Mouse (Mus musculus) kidney, postnatal 0 days (tissue): ENCODE measurements around the gene Ptrh1. TPM values are rescaled to one million over a fixed set of nuclear protein-coding genes. Genes with fewer than 3 reads are reported as not detected.

Source experiments
- ATAC-seq: fragments of 200-750 bp; cut with Nextera tagmentation; replicated peaks from 2 replicates; pipeline ENCODE4 v1.8.0; 2017; ENCODE audit warnings: low read depth, moderate number of reproducible peaks, moderate TSS enrichment, moderate library complexity; ENCODE audit not compliant: low FRiP score
- DNase-seq: peaks from one replicate; pipeline ENCODE4 v3.0.0-alpha.2; 2016; ENCODE audit warnings: low spot score
- H3K27ac ChIP-seq: fragments of 300-500 bp; sonication (generic); 2 replicates; pipeline ENCODE4 v1.5.1; 2014; ENCODE audit warnings: mild to moderate bottlenecking
- H3K27me3 ChIP-seq: fragments of 300-500 bp; sonication (generic); 2 replicates; pipeline ENCODE4 v1.6.1; 2014; ENCODE audit warnings: low read length, mixed read lengths; ENCODE audit not compliant: insufficient read depth
- H3K36me3 ChIP-seq: fragments of 300-500 bp; sonication (generic); 2 replicates; pipeline ENCODE4 v1.6.1; 2014; ENCODE audit warnings: low read length, mixed read lengths; ENCODE audit not compliant: insufficient read depth
- H3K4me1 ChIP-seq: fragments of 300-500 bp; sonication (generic); replicated peaks from 2 replicates; pipeline ENCODE4 v1.6.1; 2014; ENCODE audit warnings: antibody characterized with exemption, low read length, mixed read lengths; ENCODE audit not compliant: insufficient read depth
- H3K4me2 ChIP-seq: fragments of 300-500 bp; sonication (generic); 2 replicates; pipeline ENCODE4 v1.6.1; 2014; ENCODE audit warnings: mild to moderate bottlenecking, low read length, moderate library complexity, mixed read lengths
- H3K4me3 ChIP-seq: fragments of 300-500 bp; sonication (generic); replicated peaks from 2 replicates; pipeline ENCODE4 v1.5.1; 2014; ENCODE audit warnings: low read depth, low read length
- H3K9ac ChIP-seq: fragments of 300-500 bp; sonication (generic); 2 replicates; pipeline ENCODE4 v1.6.1; 2014; ENCODE audit warnings: low read depth, low read length
- H3K9me3 ChIP-seq: fragments of 300-500 bp; sonication (generic); replicated peaks from 2 replicates; pipeline ENCODE4 v1.6.1; 2016; ENCODE audit warnings: low read length, inconsistent platforms, mixed read lengths
- CTCF ChIP-seq: IDR thresholded peaks from 2 replicates; pipeline ENCODE4 v1.5.1; 2016; ENCODE audit warnings: antibody characterized with exemption, low read depth, mild to moderate bottlenecking, moderate library complexity
- WGBS: fragments of 180-500 bp; shearing (Covaris S2); extraction: QIAGEN DNeasy Blood & Tissue Kit; methylation state at CpG from one replicate; pipeline ENCODE4 v1.1.7; 2014; 5-methylcytosine and 5-hydroxymethylcytosine counted together
- polyA plus RNA-seq: library from polyadenylated mRNA; unstranded; fragments of >200 nt; fragmentation: Nextera tagmentation; extraction: Ambion mirVana; gene quantifications from 2 replicates; pipeline ENCODE4 v1.2.1, GENCODE M21; 2015

Gene Ptrh1
- polyA plus RNA-seq, 1 experiment from 2014 or later, result 7.0 TPM

DNA sequence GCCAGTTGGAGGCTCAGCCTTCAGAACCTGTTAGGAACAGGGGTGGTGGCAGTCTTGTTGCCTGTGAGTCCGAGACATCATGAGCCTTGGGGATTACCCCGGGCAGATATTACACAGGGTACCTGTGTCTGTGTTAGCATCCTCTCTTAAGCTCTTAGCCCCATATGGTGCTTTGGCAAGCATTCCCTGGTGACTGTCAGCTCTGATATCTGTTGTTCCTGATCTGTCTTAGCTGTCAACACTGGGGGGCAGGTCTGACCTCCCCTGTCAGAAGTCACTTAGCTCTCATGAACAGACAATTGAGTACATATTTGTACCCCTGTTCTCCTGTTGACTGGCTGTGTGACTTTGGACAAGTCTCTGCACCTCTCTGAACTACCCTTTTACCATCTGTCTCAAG lies 16.6 kb upstream of the Ptrh1 start:
- Histone ChIP-seq H3K4me1 (no peaks in the 10 kb centered on the region), H3K4me2 (no peak overlapping the region), H3K36me3 (peaks cover 31% of the 10 kb centered on the region; the same call in 1 of the 2 replicates), H3K9ac (no peak overlapping the region), H3K27me3 (no peaks in the 10 kb centered on the region), H3K27ac (no peak overlapping the region), H3K9me3 (no peaks in the 10 kb centered on the region), H3K4me3 (no peak overlapping the region)
- WGBS, result 94% methylated on average over 2 of the region's 2 CpGs
- ATAC-seq (no peak), DNase-seq (no peak)
- no peak for TF ChIP-seq CTCF

DNA sequence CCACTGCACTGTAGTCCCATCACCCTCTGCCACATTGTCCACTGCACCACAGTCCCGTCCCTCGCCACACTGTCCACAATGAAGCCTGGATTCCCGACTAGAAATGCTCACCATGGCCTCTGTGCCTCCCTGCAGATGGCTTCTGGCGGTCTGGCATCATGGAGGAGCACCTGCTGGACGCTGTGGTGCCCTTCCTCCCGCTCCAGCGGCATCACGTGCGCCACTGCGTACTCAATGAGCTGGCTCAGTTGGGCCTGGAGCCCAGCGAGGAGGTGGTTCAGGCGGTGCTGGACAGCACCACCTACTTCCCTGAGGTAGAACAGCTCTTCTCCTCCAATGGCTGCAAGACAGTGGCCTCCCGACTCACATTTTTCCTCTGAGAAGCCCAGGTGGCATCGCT lies 14.2 kb upstream of the Ptrh1 start:
- no peak for TF ChIP-seq CTCF
- DNase-seq, result no peak
- H3K27ac ChIP-seq, result no peak overlapping the region
- H3K9ac ChIP-seq, result no peak overlapping the region
- no peaks in the 10 kb centered on the region for H3K4me1 ChIP-seq
- no peak overlapping the region for H3K4me2 ChIP-seq
- H3K27me3 ChIP-seq, result no peaks in the 10 kb centered on the region
- H3K36me3 ChIP-seq, result 0 out of 2 replicates have a peak, but pooled peaks cover 21% of the 10 kb centered on the region
- 89% methylated on average over 14 of the region's 14 CpGs for WGBS
- H3K4me3 ChIP-seq, result no peak overlapping the region
- ATAC-seq, result no peak
- no peaks in the 10 kb centered on the region for H3K9me3 ChIP-seq

DNA sequence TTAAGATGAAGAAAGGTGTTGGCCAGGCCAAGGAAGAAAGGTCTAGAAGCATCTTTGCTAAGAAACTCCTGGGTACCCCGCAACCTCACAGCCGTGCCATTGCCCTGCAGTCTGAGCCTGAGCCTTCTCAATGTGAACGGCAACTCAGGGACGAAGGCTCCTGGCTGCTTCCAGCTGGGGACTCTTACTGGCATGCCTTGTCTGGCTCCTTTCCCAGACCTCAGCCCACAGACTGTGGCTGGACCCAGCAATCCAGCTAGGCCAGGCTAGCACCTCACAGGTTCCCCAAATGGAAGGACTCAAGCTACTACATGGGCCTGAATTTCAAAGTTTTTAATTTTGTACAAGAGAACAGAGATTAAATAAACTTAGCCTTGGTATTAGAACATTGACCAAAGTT lies 13.7 kb upstream of the Ptrh1 start:
- TF ChIP-seq CTCF, result no peak
- Histone ChIP-seq H3K4me2 (no peak overlapping the region), H3K27ac (no peak overlapping the region), H3K27me3 (no peaks in the 10 kb centered on the region), H3K36me3 (0 out of 2 replicates have a peak, but pooled peaks cover 21% of the 10 kb centered on the region), H3K9ac (no peak overlapping the region), H3K4me1 (no peaks in the 10 kb centered on the region), H3K9me3 (no peaks in the 10 kb centered on the region), H3K4me3 (no peak overlapping the region)
- 85% methylated on average over 4 of the region's 4 CpGs for WGBS
- ATAC-seq (no peak), DNase-seq (no peak)

DNA sequence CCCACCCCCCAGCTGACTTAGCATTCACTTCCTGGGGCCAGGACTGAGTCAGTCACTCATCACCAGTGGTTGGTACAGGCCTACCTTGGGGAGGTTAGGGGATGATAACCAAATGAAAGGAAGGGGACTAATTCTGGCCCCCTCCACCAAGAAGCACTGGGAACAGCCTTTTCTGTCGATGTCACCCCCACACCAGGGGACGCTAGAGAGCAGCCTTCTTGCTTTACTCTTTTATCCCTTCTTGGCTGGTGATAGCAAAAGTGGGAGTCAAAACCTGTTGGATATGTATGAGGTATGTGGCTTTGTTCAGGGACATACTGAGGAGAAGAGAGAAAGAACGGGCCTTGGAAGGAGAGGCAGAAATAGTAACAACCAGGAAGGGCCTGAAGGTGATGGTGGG lies 12.2 kb upstream of the Ptrh1 start:
- Histone ChIP-seq H3K27ac (no peak overlapping the region), H3K9me3 (no peaks in the 10 kb centered on the region), H3K9ac (no peak overlapping the region), H3K4me1 (no peaks in the 10 kb centered on the region), H3K4me2 (no peak overlapping the region), H3K27me3 (no peaks in the 10 kb centered on the region), H3K36me3 (0 out of 2 replicates have a peak, but pooled peaks cover 21% of the 10 kb centered on the region), H3K4me3 (no peak overlapping the region)
- DNase-seq (no peak), ATAC-seq (no peak)
- 87% methylated on average over 3 of the region's 3 CpGs for WGBS
- peak; percentile 28; the same call in 1 of the 2 replicates for TF ChIP-seq CTCF

DNA sequence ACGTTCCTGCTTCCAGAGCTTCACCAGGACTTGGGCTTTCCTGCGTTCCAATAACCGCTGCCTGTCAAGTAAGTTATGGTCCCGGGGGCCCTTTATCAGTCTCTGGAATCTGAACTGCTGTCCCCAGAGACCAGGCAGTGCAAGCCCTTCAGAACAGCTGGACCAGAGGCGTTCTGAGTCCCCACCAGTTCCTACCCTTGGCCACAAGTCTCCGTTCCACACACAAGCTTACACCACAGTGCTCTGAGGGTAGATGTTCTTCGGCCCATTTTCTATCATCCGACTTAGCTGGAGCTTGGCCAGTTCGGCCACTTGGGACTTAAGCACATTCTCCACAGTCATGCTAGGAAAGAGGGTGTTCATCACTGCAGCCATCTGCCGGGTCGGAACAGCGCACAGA lies 8.3 kb upstream of the Ptrh1 start:
- DNase-seq (no peak), ATAC-seq (no peak)
- H3K9ac ChIP-seq, result no peak overlapping the region
- H3K9me3 ChIP-seq, result no peaks in the 10 kb centered on the region
- TF ChIP-seq CTCF, result no peak
- 55% methylated on average over 12 of the region's 12 CpGs for WGBS
- H3K36me3 ChIP-seq, result 0 out of 2 replicates have a peak, but pooled peaks cover 6% of the 10 kb centered on the region
- no peak overlapping the region for H3K4me2 ChIP-seq
- no peaks in the 10 kb centered on the region for H3K27me3 ChIP-seq
- H3K4me3 ChIP-seq, result no peak overlapping the region
- H3K4me1 ChIP-seq, result no peaks in the 10 kb centered on the region
- no peak overlapping the region for H3K27ac ChIP-seq

- ATAC-seq (no peak), DNase-seq (no peak)
- Histone ChIP-seq H3K4me1 (no peaks in the 10 kb centered on the region), H3K27me3 (no peaks in the 10 kb centered on the region), H3K4me3 (no peak overlapping the region), H3K36me3 (no peaks in the 10 kb centered on the region), H3K9ac (no peak overlapping the region), H3K4me2 (no peak overlapping the region), H3K27ac (no peak overlapping the region), H3K9me3 (no peaks in the 10 kb centered on the region)
- 56% methylated on average over 19 of the region's 19 CpGs for WGBS
- TF ChIP-seq CTCF, result no peak
These were observed 6.8 kb upstream of the Ptrh1 start for GRCm38 (mm10) chr2:32768661-32769285.
